Mouse (Mus musculus): Measurements from ENCODE around the gene Olfr839-ps1.

Gene Olfr839-ps1

GRCm38 (mm10) chr9:19177212-19177611 lies at the start of gene Olfr839-ps1:
Gene Olfr839-ps1, minus strand, starts transcription at chr9:19177312.
- DNase-seq (ENCODE audit: low spot score in 2 of 2), result no peak

DNA sequence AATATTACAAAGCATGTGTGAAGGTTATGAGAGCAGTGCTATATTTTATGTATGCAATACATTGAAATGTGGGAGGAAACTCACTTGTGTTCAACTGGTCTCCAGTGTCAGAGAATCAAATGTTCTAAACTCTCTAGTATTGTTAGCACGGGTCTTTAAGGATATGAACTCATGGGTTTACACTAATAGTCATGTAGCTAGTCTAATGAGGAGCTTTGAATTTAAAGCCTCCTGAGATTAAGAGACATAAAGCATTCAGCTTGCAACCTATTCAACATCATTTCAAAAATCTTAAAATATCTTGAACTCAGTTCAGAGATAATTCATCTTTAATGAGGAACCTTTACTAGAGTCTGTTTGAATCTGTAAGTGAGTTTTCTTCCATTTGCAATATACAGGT lies 41.1 kb downstream of the Olfr839-ps1 start, which contains the start of gene Olfr837:
TSS of gene Olfr837 (plus strand) at position 301 of the 400 bp plus-strand sequence.
- no peak for DNase-seq (ENCODE audit: low spot score in 2 of 2)

GRCm38 (mm10) chr9:19120082-19120481 lies 57.0 kb downstream of the Olfr839-ps1 start, which contains the start of gene Olfr836:
Gene Olfr836, plus strand, starts transcription at chr9:19120382.
- no peak for DNase-seq (ENCODE audit: low spot score in 2 of 2)
